In the genomic region with DNA sequence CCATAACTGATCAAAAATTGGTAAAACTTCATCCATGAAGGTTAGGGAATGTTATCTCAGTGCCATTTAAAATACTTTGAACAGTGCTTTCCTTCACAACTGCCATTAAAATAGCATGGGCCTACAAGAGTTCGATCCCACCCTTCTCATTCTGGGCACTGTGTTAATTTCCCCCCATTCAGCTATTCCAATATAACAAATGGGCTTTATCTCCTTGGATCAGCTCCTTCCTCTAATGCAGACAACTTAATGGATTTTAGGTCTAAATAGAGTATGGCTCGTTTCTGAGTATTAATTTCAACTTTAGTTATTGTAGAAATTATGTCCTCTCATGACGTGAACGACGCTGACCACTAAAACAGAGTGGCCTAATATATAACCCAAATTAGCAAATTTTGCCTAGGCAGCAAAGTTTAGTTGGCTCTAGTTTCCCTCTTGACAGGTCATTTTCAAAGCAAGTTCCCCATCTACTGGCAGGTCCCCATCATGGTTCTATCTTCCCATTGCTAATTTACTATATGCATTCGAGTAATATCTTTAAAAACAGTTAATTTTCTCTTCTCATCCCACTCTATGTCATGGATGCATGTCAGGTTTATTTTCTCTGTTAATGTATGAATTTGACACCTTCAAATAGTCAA, we compare ENCODE assay signal across 9 mouse cellular contexts.
DNase-seq lines count a peak whose midpoint lies in the region; ATAC-seq and TF ChIP-seq lines count a peak whose summit lies in the region.
"Had no signal": no experiment of that assay in that cellular context is flagged by ENCODE, and none has a peak within 500 bp of the region (broad histone marks: within the 10 kb centered on the region; RNA-seq: fewer than 3 reads in every experiment).

No protein-coding gene starts in this region.

- WGBS in intestine, postnatal 0 days, result 68% methylated on average over 6 of the region's 6 CpGs
- WGBS in intestine, embryonic 16.5 days, result 51% methylated on average over 6 of the region's 6 CpGs
- WGBS in forebrain, embryonic 14.5 days, result 70% methylated on average over 6 of the region's 6 CpGs

- H3K36me3 ChIP-seq in intestine, postnatal 0 days (ENCODE audit: control insufficient read depth, insufficient read depth), result no peaks in the 10 kb centered on the region
- H3K36me3 ChIP-seq in intestine, embryonic 16.5 days (ENCODE audit: control insufficient read depth, insufficient read depth, low read length), result no peaks in the 10 kb centered on the region
- no peaks in the 10 kb centered on the region for H3K36me3 ChIP-seq in forebrain, embryonic 14.5 days (ENCODE audit: control insufficient read depth, insufficient read depth, low read length)
- H3K36me3 ChIP-seq: limb, embryonic 13.5 days had no signal

- no peak overlapping the region for H3K9ac ChIP-seq in intestine, postnatal 0 days (ENCODE audit: low read depth, low read length)
- H3K9ac ChIP-seq in intestine, embryonic 16.5 days (ENCODE audit: low read depth, low read length), result no peak overlapping the region
- H3K9ac ChIP-seq in forebrain, embryonic 14.5 days (ENCODE audit: low read length), result no peak overlapping the region
- H3K9ac ChIP-seq: limb, embryonic 13.5 days had no signal

- no peaks in the 10 kb centered on the region for H3K9me3 ChIP-seq in intestine, postnatal 0 days (ENCODE audit: control insufficient read depth)
- H3K9me3 ChIP-seq in intestine, embryonic 16.5 days (ENCODE audit: control insufficient read depth, low read length), result no peaks in the 10 kb centered on the region
- no peaks in the 10 kb centered on the region for H3K9me3 ChIP-seq in forebrain, embryonic 14.5 days (replicated peaks; ENCODE audit: control insufficient read depth, low read length)
- H3K9me3 ChIP-seq: limb, embryonic 13.5 days had no signal

- peak; percentile 22 for DNase-seq in 416B (ENCODE audit: low read depth)
- DNase-seq in Muller cell, postnatal 12 days (ENCODE audit: inconsistent ontology term), result peak; percentile 6
- DNase-seq in forebrain, embryonic 14.5 days (ENCODE audit: low spot score), result peak; percentile 61
- DNase-seq in testis, postnatal 10 days (ENCODE audit: low spot score), result no peak
- no peak for DNase-seq in neural tube, embryonic 10.5 days (ENCODE audit: extremely low spot score, low spot score)

- H3K4me2 ChIP-seq in intestine, postnatal 0 days (replicated peaks; ENCODE audit: low read depth), result no peak overlapping the region
- no peak overlapping the region for H3K4me2 ChIP-seq in intestine, embryonic 16.5 days (ENCODE audit: low read depth, low read length)
- H3K4me2 ChIP-seq in forebrain, embryonic 14.5 days (ENCODE audit: low read length), result no peak overlapping the region
- H3K4me2 ChIP-seq: limb, embryonic 13.5 days had no signal

- no peak for ATAC-seq in intestine, postnatal 0 days
- no peak for ATAC-seq in intestine, embryonic 16.5 days
- peak; percentile 50; the same call in 1 of the 2 replicates for ATAC-seq in forebrain, embryonic 14.5 days
- ATAC-seq in granulocyte monocyte progenitor cell, adult 5-6 weeks (replicated peaks; ENCODE audit: poor library complexity, severe bottlenecking), result no peak

- no peaks in the 10 kb centered on the region for H3K4me1 ChIP-seq in intestine, postnatal 0 days (replicated peaks; ENCODE audit: control insufficient read depth, insufficient read depth, low read length)
- H3K4me1 ChIP-seq in intestine, embryonic 16.5 days (ENCODE audit: control insufficient read depth, insufficient read depth, low read length), result no peaks in the 10 kb centered on the region
- H3K4me1 ChIP-seq in forebrain, embryonic 14.5 days (ENCODE audit: control insufficient read depth, insufficient read depth, low read length), result no peaks in the 10 kb centered on the region
- H3K4me1 ChIP-seq: limb, embryonic 13.5 days had no signal

- no peak overlapping the region for H3K4me3 ChIP-seq in intestine, postnatal 0 days (ENCODE audit: low read depth, low read length)
- H3K4me3 ChIP-seq in intestine, embryonic 16.5 days (ENCODE audit: low read length), result no peak overlapping the region
- H3K4me3 ChIP-seq in forebrain, embryonic 14.5 days (ENCODE audit: low read depth, low read length), result no peak overlapping the region
- H3K4me3 ChIP-seq: limb, embryonic 13.5 days had no signal

- no peaks in the 10 kb centered on the region for H3K27me3 ChIP-seq in intestine, postnatal 0 days (replicated peaks; ENCODE audit: control insufficient read depth, insufficient read depth, low read length)
- no peaks in the 10 kb centered on the region for H3K27me3 ChIP-seq in intestine, embryonic 16.5 days (replicated peaks; ENCODE audit: control insufficient read depth, insufficient read depth, low read length)
- H3K27me3 ChIP-seq in forebrain, embryonic 14.5 days (replicated peaks; ENCODE audit: control insufficient read depth, insufficient read depth, low read length), result no peaks in the 10 kb centered on the region
- H3K27me3 ChIP-seq: limb, embryonic 13.5 days had no signal

- H3K27ac ChIP-seq in intestine, postnatal 0 days (ENCODE audit: low read depth, low read length), result no peak overlapping the region
- H3K27ac ChIP-seq in intestine, embryonic 16.5 days (ENCODE audit: low read length), result no peak overlapping the region
- no peak overlapping the region for H3K27ac ChIP-seq in forebrain, embryonic 14.5 days (ENCODE audit: low read depth, low read length)
- H3K27ac ChIP-seq: limb, embryonic 13.5 days had no signal

- peak; percentile 63 for TF ChIP-seq CTCF in intestine, postnatal 0 days (IDR thresholded peaks at IDR 0.05; ENCODE audit: low read depth)

Comparison
In these comparisons a context has a peak if more than half of its experiments do, and no peak if none do; other contexts are left out.
1. DNase-seq: peak in 416B (single experiment), Muller cell, postnatal 12 days (single experiment) and forebrain, embryonic 14.5 days (single experiment); none in testis, postnatal 10 days (single experiment) and neural tube, embryonic 10.5 days (single experiment).